Mouse (Mus musculus) liver, adult 2 months (tissue): ENCODE results near the gene Etnk2.

ENCODE experiments used
- CTCF ChIP-seq: fragments of 200-500 bp; IDR thresholded peaks from 2 replicates; pipeline ENCODE4 v1.5.1; 2011; ENCODE audit warnings: low read depth, low read length, control low read depth
- POLR2A ChIP-seq: fragments of 200-500 bp; IDR thresholded peaks from 2 replicates; pipeline ENCODE4 v1.6.1; 2011; ENCODE audit warnings: low read length, control low read depth; ENCODE audit not compliant: insufficient read depth; ENCODE audit errors: extremely low read depth

DNA sequence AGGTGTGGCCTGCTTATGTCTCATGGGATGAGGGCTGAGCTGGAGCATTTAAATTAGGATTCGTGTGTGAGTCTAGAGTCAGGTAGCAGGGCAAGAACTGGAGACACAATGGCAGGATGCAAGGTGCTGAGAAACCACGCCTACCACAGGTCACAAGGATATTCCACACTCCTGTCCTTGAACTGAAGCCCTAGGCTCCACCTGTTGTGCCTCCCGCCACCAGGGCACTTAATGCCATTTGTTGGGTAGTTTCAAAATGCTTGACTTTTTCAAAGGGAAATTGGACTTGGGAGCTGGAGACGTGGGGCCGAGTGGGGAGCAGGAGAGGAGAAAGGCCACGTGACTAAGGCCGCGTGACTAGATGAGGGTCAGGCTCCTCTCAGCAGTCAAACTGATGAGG is 37.4 kb upstream of the Etnk2 start:
- TF ChIP-seq CTCF (no peak), POLR2A (no peak)
